Mouse (Mus musculus) 3T3-L1 (cell line): ENCODE results near the gene Yap1.

Source experiments
- DNase-seq: peaks from one replicate; pipeline ENCODE4 v3.0.0-alpha.2; 2015; ENCODE audit warnings: low read depth, low spot score

The Yap1 gene

GRCm38 (mm10) chr9:7977587-7977986 is 26.8 kb downstream of the Yap1 start:
- DNase-seq, result no peak

- no peak for DNase-seq
Observed at GRCm38 (mm10) chr9:7971993-7972392, 32.4 kb downstream of the Yap1 start.

- DNase-seq, result no peak
Observed at GRCm38 (mm10) chr9:7967980-7968379, 36.4 kb downstream of the Yap1 start.

GRCm38 (mm10) chr9:7965590-7965989 is 38.8 kb downstream of the Yap1 start:
- peak; percentile 33 for DNase-seq

- DNase-seq, result no peak
Observed at GRCm38 (mm10) chr9:7963867-7964266, 40.5 kb downstream of the Yap1 start.

GRCm38 (mm10) chr9:7962915-7963314 is 41.5 kb downstream of the Yap1 start:
- no peak for DNase-seq

GRCm38 (mm10) chr9:7961366-7962160 is 42.8 kb downstream of the Yap1 start:
- peak; percentile 46 for DNase-seq

- DNase-seq, result peak; percentile 61
Observed at GRCm38 (mm10) chr9:7960382-7960781, 44.0 kb downstream of the Yap1 start.

- no peak for DNase-seq
Observed at GRCm38 (mm10) chr9:7959301-7959700, 45.1 kb downstream of the Yap1 start.

GRCm38 (mm10) chr9:7958025-7958593 is 46.3 kb downstream of the Yap1 start:
- DNase-seq, result no peak

- DNase-seq, result no peak
Observed at GRCm38 (mm10) chr9:7957407-7957806, 47.0 kb downstream of the Yap1 start.

- DNase-seq, result no peak
Observed at GRCm38 (mm10) chr9:7956400-7956799, 48.0 kb downstream of the Yap1 start.

- no peak for DNase-seq
Observed at GRCm38 (mm10) chr9:7952886-7953285, 51.5 kb downstream of the Yap1 start.

- peak; percentile 10 for DNase-seq
Observed at GRCm38 (mm10) chr9:7950211-7950644, 54.2 kb downstream of the Yap1 start.

- DNase-seq, result no peak
Observed at GRCm38 (mm10) chr9:7947946-7948345, 56.5 kb downstream of the Yap1 start.

GRCm38 (mm10) chr9:7943796-7944462 is 60.5 kb downstream of the Yap1 start:
- DNase-seq, result no peak

- no peak for DNase-seq
Observed at GRCm38 (mm10) chr9:7942701-7943100, 61.7 kb downstream of the Yap1 start.

GRCm38 (mm10) chr9:7940075-7940474 is 64.3 kb downstream of the Yap1 start:
- no peak for DNase-seq

GRCm38 (mm10) chr9:7934419-7934818 is 70.0 kb downstream of the Yap1 start:
- no peak for DNase-seq

- DNase-seq, result peak; percentile 15
Observed at GRCm38 (mm10) chr9:7929552-7929951, 74.8 kb downstream of the Yap1 start.

GRCm38 (mm10) chr9:7928866-7929265 is 75.5 kb downstream of the Yap1 start:
- DNase-seq, result no peak

GRCm38 (mm10) chr9:7928207-7928793 is 76.1 kb downstream of the Yap1 start:
- peak; percentile 27 for DNase-seq
